ENCODE assay signal across 7 mouse cellular contexts in genomic region chr2:113595329-113596091, GRCm38 (mm10).
DNase-seq lines count a peak whose midpoint lies in the region; ATAC-seq and TF ChIP-seq lines count a peak whose summit lies in the region.

No protein-coding gene starts in this region.

- no peaks in the 10 kb centered on the region for H3K9me3 ChIP-seq in forebrain, embryonic 13.5 days (replicated peaks)
- H3K9me3 ChIP-seq in hindbrain, embryonic 15.5 days: no peaks in the 10 kb centered on the region
- no peaks in the 10 kb centered on the region for H3K9me3 ChIP-seq in midbrain, embryonic 15.5 days

- TF ChIP-seq CTCF in thymus, adult 2 months (IDR thresholded peaks at IDR 0.05; ENCODE audit: borderline replicate concordance, control insufficient read depth, extremely low read depth, insufficient read depth, low read length, poor library complexity): no peak

- peak; percentile 50 for ATAC-seq in forebrain, embryonic 13.5 days
- peak; percentile 69; the same call in 1 of the 2 replicates for ATAC-seq in hindbrain, embryonic 15.5 days (ENCODE audit: low FRiP score, low read depth)
- peak; percentile 75 for ATAC-seq in midbrain, embryonic 15.5 days (replicated peaks)

- DNase-seq in Muller cell, postnatal 12 days (ENCODE audit: inconsistent ontology term): peak; percentile 33
- DNase-seq in NIH3T3 (ENCODE audit: low read depth): peak; percentile 45
- no peak for DNase-seq in thymus, adult 2 months
- no peak for DNase-seq in thymus, postnatal 25 days

- H3K27me3 ChIP-seq in forebrain, embryonic 13.5 days: 0 out of 2 replicates have a peak, but pooled peaks cover 3% of the 10 kb centered on the region
- no peaks in the 10 kb centered on the region for H3K27me3 ChIP-seq in hindbrain, embryonic 15.5 days
- H3K27me3 ChIP-seq in midbrain, embryonic 15.5 days (replicated peaks): no peaks in the 10 kb centered on the region
- H3K27me3 ChIP-seq in thymus, adult 2 months (ENCODE audit: control insufficient read depth, insufficient read depth, low read length): no peaks in the 10 kb centered on the region

- H3K4me2 ChIP-seq in forebrain, embryonic 13.5 days: peak overlapping the region; percentile 3; the same call in 1 of the 2 replicates
- H3K4me2 ChIP-seq in hindbrain, embryonic 15.5 days: peak overlapping the region; percentile 31
- peak overlapping the region; percentile 8 for H3K4me2 ChIP-seq in midbrain, embryonic 15.5 days

- H3K36me3 ChIP-seq in forebrain, embryonic 13.5 days (ENCODE audit: poor library complexity, severe bottlenecking): no peaks in the 10 kb centered on the region
- H3K36me3 ChIP-seq in hindbrain, embryonic 15.5 days: no peaks in the 10 kb centered on the region
- no peaks in the 10 kb centered on the region for H3K36me3 ChIP-seq in midbrain, embryonic 15.5 days (replicated peaks)
- no peaks in the 10 kb centered on the region for H3K36me3 ChIP-seq in thymus, adult 2 months (ENCODE audit: control insufficient read depth, insufficient read depth, low read length)

- H3K4me1 ChIP-seq in forebrain, embryonic 13.5 days: peaks cover 8% of the 10 kb centered on the region
- peaks cover 7% of the 10 kb centered on the region; the same call in 1 of the 2 replicates for H3K4me1 ChIP-seq in hindbrain, embryonic 15.5 days (replicated peaks)
- peaks cover 8% of the 10 kb centered on the region for H3K4me1 ChIP-seq in midbrain, embryonic 15.5 days
- H3K4me1 ChIP-seq in thymus, adult 2 months (replicated peaks; ENCODE audit: control insufficient read depth, insufficient read depth, low read length): no peaks in the 10 kb centered on the region

- no peak overlapping the region for H3K9ac ChIP-seq in forebrain, embryonic 13.5 days
- no peak overlapping the region for H3K9ac ChIP-seq in hindbrain, embryonic 15.5 days
- no peak overlapping the region for H3K9ac ChIP-seq in midbrain, embryonic 15.5 days

- no peak overlapping the region for H3K27ac ChIP-seq in forebrain, embryonic 13.5 days
- no peak overlapping the region for H3K27ac ChIP-seq in hindbrain, embryonic 15.5 days (replicated peaks)
- no peak overlapping the region for H3K27ac ChIP-seq in midbrain, embryonic 15.5 days
- H3K27ac ChIP-seq in thymus, adult 2 months (ENCODE audit: control insufficient read depth, insufficient read depth, low read length): no peak overlapping the region

- WGBS in forebrain, embryonic 13.5 days: 2% methylated on average over 10 of the region's 10 CpGs
- 3% methylated on average over 10 of the region's 10 CpGs for WGBS in hindbrain, embryonic 15.5 days
- WGBS in midbrain, embryonic 15.5 days: 3% methylated on average over 10 of the region's 10 CpGs
- WGBS in thymus, adult 2 months: 79% methylated on average over 10 of the region's 10 CpGs

- no peak overlapping the region for H3K4me3 ChIP-seq in forebrain, embryonic 13.5 days
- H3K4me3 ChIP-seq in hindbrain, embryonic 15.5 days: no peak overlapping the region
- H3K4me3 ChIP-seq in midbrain, embryonic 15.5 days: no peak overlapping the region
- H3K4me3 ChIP-seq in thymus, adult 2 months (ENCODE audit: control insufficient read depth, insufficient read depth, low read length): no peak overlapping the region

- no peak for TF ChIP-seq POLR2A in thymus, adult 2 months (IDR thresholded peaks at IDR 0.05; ENCODE audit: control insufficient read depth, extremely low read depth, insufficient read depth, low read length, poor library complexity)

Comparison
In these comparisons a context has a peak if more than half of its experiments do, and no peak if none do; other contexts are left out.
1. DNase-seq: peak in Muller cell, postnatal 12 days (single experiment) and NIH3T3 (single experiment); none in thymus, adult 2 months (single experiment) and thymus, postnatal 25 days (single experiment).
2. Peak in every context shown above with its lines, with median percentiles within 50 percentile points of each other: ATAC-seq and H3K4me2 ChIP-seq.